Mouse (Mus musculus) B cell, adult 2 months (primary cell): ENCODE data around the gene Cep57l1.

Experiments used
- DNase-seq, 2 experiments: peaks; one replicate each; pipeline ENCODE4 v3.0.0; 2022

Gene Cep57l1

GRCm38 (mm10) chr10:41735398-41735797, 74.3 kb downstream of the Cep57l1 start:
- no peak for DNase-seq

DNA sequence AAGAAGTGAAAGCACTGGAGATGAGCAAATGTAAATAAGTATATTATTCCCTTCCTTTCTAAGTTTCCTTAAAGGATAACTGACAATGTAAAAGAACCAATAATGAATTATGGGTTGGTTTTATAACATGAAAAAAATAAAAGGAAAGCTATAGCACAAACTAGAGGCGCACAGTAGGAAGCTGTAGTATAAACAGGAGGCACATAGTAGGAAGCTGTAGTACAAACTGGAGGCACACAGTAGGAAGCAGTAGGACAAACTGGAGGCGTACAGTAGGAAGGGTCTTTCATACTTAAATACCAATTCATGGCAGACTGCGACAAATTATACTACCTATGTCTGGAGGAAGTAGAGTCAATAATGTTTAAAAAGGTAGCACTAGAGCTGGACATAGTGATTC, 76.5 kb downstream of the Cep57l1 start:
- no peak for DNase-seq

DNA sequence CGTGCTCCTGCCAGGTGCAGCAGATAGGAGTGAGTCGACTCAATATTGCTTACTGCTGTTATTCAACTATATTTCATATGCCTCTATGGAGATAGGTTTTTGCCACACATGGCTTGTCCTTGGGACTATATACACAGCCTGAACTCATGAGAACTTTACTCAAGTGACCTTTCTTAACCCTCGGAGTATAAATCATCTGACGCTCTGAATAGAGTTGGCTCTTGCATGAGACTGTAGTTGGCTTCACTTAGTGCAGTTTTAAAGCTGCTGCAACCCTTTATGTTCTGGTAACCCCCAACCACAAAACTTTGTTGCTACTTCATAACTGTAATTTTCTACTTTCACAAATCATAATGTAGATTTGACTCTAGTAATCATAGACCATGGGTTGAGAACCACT, 77.7 kb downstream of the Cep57l1 start:
- no peak for DNase-seq

- DNase-seq: no peak
Measured at GRCm38 (mm10) chr10:41730746-41731145, 78.9 kb downstream of the Cep57l1 start.

- no peak for DNase-seq
Measured at GRCm38 (mm10) chr10:41726215-41726614, 83.5 kb downstream of the Cep57l1 start.

GRCm38 (mm10) chr10:41719587-41719986, 90.1 kb downstream of the Cep57l1 start:
- no peak for DNase-seq

DNA sequence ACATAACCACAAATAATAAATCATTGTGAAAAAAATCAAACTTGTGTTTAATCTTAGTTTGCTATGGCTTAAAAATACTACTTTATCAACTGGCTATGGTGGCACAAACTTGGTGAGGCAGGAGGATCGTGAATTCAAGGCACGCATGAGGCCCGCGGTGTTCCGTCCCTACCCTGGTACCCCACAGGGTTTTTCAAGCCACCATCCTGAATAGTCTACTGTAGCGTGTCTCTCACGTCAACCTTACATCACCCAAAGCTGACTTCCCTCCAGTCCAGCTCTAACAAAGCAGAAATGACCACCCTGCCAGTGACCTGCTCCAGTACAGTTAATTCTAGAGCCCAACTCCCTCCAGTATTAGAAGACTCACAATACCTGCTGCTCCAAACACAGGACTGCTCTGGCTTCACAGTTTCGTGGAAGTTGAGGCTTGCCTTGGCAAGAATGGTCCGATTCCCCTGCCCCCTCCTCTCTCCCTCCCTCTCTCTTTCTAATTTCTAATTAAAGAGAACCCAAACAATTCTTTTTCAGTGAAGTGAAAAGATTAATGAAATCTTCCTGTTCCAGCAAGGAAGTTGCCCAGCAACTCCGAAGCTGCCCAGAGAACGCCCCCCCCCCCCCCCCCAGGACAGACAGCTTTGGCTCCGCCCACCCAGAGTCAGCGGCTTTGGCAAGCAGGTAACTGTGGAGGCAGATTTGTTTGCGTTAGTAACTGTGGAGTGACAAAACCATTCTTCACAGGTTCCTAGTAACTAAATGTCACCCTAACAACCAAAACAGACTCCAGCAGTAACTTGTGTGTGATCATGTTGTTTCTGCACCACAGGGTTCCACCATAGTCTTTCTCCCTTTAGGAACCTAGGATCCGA, 93.4 kb downstream of the Cep57l1 start, which contains the start of gene Ccdc162:
Ccdc162 (minus strand) TSS at position 606 of the 869 bp plus-strand sequence.
- DNase-seq: no peak

GRCm38 (mm10) chr10:41715557-41715956, 94.1 kb downstream of the Cep57l1 start:
- DNase-seq: no peak

DNA sequence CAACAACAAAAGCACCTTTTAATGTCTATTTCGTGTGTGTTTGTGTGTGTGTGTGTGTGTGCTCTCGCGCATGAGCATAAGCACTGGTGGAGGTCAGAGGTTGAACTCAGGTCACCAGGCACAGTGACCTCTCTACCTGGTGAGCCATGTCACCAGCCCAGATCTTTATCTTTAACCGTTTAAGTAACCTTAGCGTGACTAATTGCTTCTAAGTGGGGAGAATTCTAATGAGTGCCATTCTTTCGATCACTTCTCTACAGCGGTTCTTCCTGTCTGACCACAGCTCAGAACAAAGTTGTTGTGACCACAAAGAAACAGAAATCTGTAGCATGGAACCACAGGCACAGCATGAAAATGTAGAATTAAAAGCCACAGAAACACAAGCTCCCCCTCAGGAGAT, 98.2 kb downstream of the Cep57l1 start:
- no peak for DNase-seq

DNA sequence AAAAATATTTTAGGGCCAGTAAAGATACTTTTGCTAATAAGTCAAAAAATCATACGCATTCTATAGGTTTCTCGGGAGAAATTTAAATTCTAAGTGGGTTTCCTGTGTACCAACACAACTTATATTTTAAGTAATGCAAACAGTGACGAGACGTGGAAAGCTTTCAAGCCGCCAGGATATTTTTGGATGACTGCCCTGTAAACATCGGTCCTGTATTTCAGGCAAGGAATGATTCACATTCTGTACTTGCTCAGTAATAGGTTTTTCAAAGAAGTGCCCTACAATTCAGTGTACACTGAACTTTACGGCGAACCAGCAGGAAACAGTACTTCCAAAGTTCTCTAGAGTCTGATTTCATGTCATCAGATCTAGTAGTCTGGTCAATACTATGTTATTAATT, 98.9 kb downstream of the Cep57l1 start:
- DNase-seq: no peak

DNA sequence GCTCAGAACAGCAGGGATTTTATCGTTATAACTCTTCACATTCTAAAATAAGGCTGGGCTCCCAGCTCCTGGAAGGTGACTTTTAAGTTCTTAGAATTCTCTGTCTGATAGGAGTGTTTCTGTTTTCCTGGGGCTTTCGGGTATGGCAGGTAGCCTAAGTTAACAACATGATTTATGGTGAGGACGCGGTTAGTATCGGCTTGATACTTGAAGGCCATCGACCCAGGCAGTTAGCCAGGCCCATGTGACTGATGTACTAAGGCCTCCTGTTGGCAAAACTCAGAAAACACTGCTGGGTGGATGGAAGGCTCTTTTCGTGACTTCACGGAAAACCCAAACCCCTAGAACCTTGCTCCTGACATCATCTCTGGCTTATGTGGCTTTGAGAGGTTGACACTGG, 100.3 kb downstream of the Cep57l1 start:
- no peak for DNase-seq

DNA sequence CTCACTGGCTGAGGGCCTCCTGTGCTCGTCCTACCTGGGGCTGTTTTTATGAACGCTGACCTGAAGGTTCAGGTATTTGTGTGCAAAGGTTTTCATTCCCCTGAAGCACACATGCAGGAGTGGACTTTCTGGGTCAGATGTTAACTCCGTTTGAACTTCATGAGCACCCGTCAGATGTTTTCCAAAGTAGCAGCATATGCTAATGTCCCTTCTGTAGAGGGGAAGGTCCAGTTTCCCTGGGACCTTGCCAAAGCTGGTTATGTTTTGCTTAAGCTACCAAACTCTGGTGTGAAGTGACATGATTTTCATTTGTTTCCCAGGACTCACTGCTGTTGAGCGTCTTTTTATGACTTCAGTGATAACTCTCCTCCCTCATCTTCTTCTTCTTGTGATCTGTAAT, 110.0 kb downstream of the Cep57l1 start:
- no peak for DNase-seq

- DNase-seq: no peak
Measured at GRCm38 (mm10) chr10:41697040-41697439, 112.6 kb downstream of the Cep57l1 start.

DNA sequence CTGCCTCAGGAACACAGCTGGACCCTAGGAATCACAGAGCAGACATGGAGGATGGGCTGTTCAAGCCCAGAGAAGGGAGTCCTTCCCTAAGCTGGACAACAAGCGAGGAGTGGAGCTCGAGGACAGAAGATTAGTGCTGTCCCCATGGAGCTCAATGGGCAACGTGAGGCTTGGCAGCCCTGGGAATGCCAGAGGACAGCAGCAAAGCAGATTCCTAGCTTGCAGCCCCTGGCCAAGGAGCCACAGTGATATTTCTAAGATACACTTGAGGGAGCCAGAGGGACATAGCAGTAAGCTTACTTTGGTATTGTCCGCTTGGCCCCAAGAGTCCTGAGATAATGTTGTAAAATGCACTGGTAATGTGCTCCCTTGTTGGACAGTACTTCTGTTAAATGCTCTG, 118.7 kb downstream of the Cep57l1 start:
- no peak for DNase-seq

GRCm38 (mm10) chr10:41689941-41690887, 119.5 kb downstream of the Cep57l1 start:
- peak; percentile 80 to 83 for DNase-seq

- DNase-seq: no peak
Measured at GRCm38 (mm10) chr10:41684548-41684996, 125.1 kb downstream of the Cep57l1 start.

DNA sequence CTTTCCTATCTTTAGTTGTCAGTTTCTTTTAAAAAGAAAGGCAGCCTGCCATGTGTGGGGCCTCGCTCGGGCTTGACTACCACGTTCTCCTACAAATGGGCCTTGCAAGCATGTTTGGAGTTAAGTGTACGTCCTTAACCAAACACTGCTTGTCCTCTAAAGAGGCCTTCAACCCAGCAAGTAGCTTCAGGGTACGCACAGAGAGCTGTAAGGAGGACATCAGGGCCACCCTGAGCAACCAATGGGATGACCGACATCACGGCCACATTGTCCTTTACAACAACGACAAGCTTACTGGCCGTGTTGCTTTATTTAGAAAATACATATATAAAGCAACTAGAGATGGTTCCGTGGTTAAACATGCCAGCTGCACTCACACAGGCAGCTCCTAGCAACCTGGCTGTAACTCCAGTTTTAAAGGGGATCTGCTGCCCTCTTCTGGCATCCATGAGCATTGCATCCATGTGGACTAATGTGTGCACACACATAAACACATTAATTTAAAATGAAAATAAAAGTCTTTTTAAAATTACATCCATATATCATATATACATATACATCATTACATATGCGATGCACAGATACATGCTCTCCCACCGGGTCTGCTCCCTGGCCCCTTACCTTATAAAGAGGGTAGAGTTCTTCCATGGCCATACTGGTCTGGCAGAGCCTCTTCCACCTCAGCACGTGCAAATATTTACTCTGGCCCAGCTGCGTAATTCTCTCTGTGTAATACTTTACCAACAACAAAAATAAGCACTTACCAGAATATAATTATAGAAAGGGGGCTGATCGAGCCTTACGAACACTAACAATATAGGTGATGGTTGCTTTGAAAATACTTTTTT, 126.9 kb downstream of the Cep57l1 start:
- DNase-seq: peak; percentile 93

- DNase-seq: peak; percentile 57 to 59
Measured at GRCm38 (mm10) chr10:41678746-41679360, 130.8 kb downstream of the Cep57l1 start.

DNA sequence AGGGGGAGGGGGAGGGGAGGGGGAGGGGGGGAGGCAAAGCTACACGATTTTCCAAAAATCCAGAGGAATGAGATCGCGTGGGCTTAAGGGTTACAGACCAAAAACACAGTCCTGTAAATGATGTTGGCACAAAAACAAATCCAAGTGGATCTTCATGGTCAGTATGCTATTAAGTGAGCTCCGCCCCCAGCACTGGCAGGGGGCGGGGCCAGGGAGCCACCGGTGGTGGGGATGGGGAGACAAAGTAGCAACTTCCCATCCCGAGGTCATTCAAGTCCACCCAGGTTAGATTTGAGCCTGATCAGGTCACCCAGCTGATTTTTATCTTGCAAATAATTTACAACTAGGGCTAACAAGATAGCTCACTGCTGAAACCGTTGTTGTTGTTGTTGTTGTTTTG, 132.3 kb downstream of the Cep57l1 start:
- no peak for DNase-seq

GRCm38 (mm10) chr10:41676661-41677061, 133.0 kb downstream of the Cep57l1 start:
- DNase-seq: no peak

DNA sequence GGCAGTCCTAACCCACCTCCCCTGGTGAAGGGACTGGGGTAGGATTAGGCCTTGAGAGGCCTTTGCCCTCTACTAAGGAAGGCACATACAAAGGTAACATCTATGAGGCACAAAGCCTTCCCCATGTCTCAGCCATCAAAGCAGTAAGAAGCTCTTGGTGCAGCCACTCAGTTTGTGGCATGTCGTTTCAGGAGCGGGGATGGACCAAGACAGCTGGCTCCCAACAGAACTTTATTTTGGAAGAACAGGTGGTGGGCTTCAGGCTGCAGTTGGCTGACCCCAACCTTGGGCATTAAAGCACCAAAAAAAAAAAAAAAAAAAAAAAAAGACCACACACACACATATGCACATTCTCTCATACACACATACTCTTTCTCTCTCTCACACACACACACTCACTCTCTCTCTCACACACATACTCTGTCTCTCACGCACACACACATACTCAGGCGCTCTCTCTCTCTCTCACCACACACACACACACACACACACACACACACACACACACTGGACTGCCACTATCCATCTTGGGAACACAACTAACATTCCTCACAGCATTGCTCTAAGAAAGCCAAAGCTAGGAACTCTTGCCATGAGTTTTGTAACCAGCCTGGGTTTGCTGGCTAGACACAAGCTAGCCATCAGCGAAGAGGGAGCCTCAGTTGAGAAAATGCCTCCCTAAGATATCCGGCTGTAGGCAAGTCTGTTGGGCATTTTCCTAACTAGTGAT, 133.7 kb downstream of the Cep57l1 start:
- no peak for DNase-seq
